12 mouse cellular contexts compared by ENCODE assay signal in the genomic region with DNA sequence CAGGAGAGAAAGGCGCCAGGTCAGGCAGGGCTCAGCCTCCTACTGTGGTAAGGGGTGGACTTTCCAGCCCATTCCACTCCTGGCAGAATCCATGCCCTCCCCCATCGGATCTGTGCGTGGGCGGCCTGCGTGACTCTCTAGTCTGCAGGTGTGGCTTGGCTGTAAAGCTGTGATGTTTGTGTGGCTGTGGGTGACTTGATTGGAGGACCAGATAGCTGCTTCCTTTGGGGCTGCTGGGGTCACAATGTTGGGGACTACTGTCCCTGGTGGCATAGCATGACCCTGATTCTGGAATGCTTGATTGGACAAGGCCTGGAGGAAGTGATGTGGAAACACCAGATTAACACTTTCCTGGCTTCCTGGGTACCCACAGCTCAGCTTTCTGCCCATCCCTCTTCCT. TPM values are rescaled to one million over a fixed set of nuclear protein-coding genes. Genes with fewer than 3 reads are reported as not detected.
A peak's percentile ranks its signal among the peaks of the same experiment; 100 is the strongest.
DNase-seq lines count a peak whose midpoint lies in the region; ATAC-seq lines count a peak whose summit lies in the region.
"Had no signal": no experiment of that assay in that cellular context is flagged by ENCODE, and none has a peak within 500 bp of the region (broad histone marks: within the 10 kb centered on the region; RNA-seq: fewer than 3 reads in every experiment).

No protein-coding gene starts in this region.

- 0 out of 2 replicates have a peak overlapping the region, but pooled peaks have one; percentile 62 for H3K4me2 ChIP-seq in embryonic facial prominence, embryonic 14.5 days (ENCODE audit: low read depth, low read length)
- H3K4me2 ChIP-seq in hindbrain, embryonic 16.5 days (ENCODE audit: low read length): peak overlapping the region; percentile 66
- peak overlapping the region; percentile 79 for H3K4me2 ChIP-seq in neural tube, embryonic 12.5 days (replicated peaks)
- H3K4me2 ChIP-seq: liver, embryonic 11.5 days had no signal

- H3K27ac ChIP-seq in embryonic facial prominence, embryonic 14.5 days (replicated peaks; ENCODE audit: low read depth, low read length): no peak overlapping the region
- peak overlapping the region; percentile 37; the same call in 1 of the 2 replicates for H3K27ac ChIP-seq in hindbrain, embryonic 16.5 days (ENCODE audit: low read depth, low read length)
- no peak overlapping the region for H3K27ac ChIP-seq in neural tube, embryonic 12.5 days
- H3K27ac ChIP-seq: intestine, embryonic 15.5 days; stomach, embryonic 15.5 days had no signal

- H3K36me3 ChIP-seq in embryonic facial prominence, embryonic 14.5 days (ENCODE audit: control insufficient read depth, insufficient read depth, low read length): no peaks in the 10 kb centered on the region
- no peaks in the 10 kb centered on the region for H3K36me3 ChIP-seq in hindbrain, embryonic 16.5 days (ENCODE audit: control insufficient read depth, insufficient read depth, low read length)
- no peaks in the 10 kb centered on the region for H3K36me3 ChIP-seq in neural tube, embryonic 12.5 days
- H3K36me3 ChIP-seq: intestine, embryonic 15.5 days; stomach, embryonic 15.5 days had no signal

- no peaks in the 10 kb centered on the region for H3K9me3 ChIP-seq in embryonic facial prominence, embryonic 14.5 days (ENCODE audit: control insufficient read depth, low read length)
- H3K9me3 ChIP-seq in hindbrain, embryonic 16.5 days (ENCODE audit: control insufficient read depth, low read length): no peaks in the 10 kb centered on the region
- no peaks in the 10 kb centered on the region for H3K9me3 ChIP-seq in neural tube, embryonic 12.5 days
- H3K9me3 ChIP-seq: intestine, embryonic 15.5 days; stomach, embryonic 15.5 days had no signal

- H3K4me1 ChIP-seq in embryonic facial prominence, embryonic 14.5 days (ENCODE audit: control insufficient read depth, insufficient read depth, low read length): no peaks in the 10 kb centered on the region; the same call in 1 of the 2 replicates
- peaks cover 7% of the 10 kb centered on the region for H3K4me1 ChIP-seq in hindbrain, embryonic 16.5 days (ENCODE audit: control insufficient read depth, insufficient read depth, low read depth, low read length)
- peaks cover 12% of the 10 kb centered on the region; the same call in 1 of the 2 replicates for H3K4me1 ChIP-seq in neural tube, embryonic 12.5 days
- H3K4me1 ChIP-seq: intestine, embryonic 15.5 days had no signal

- H3K9ac ChIP-seq in embryonic facial prominence, embryonic 14.5 days (ENCODE audit: low read depth, low read length): no peak overlapping the region
- H3K9ac ChIP-seq in hindbrain, embryonic 16.5 days (ENCODE audit: low read depth, low read length): peak overlapping the region; percentile 95
- peak overlapping the region; percentile 83; the same call in 1 of the 2 replicates for H3K9ac ChIP-seq in neural tube, embryonic 12.5 days
- H3K9ac ChIP-seq: intestine, embryonic 15.5 days; stomach, embryonic 15.5 days had no signal

- H3K27me3 ChIP-seq in embryonic facial prominence, embryonic 14.5 days (replicated peaks; ENCODE audit: control insufficient read depth, insufficient read depth, low read length): no peaks in the 10 kb centered on the region
- no peaks in the 10 kb centered on the region for H3K27me3 ChIP-seq in hindbrain, embryonic 16.5 days (replicated peaks; ENCODE audit: control insufficient read depth, insufficient read depth, low read length)
- H3K27me3 ChIP-seq in neural tube, embryonic 12.5 days (replicated peaks): 0 out of 2 replicates have a peak, but pooled peaks cover 5% of the 10 kb centered on the region

- no peak overlapping the region for H3K4me3 ChIP-seq in embryonic facial prominence, embryonic 14.5 days (ENCODE audit: low read depth, low read length)
- peak overlapping the region; percentile 71 for H3K4me3 ChIP-seq in hindbrain, embryonic 16.5 days (ENCODE audit: low read length)
- peak overlapping the region; percentile 63 for H3K4me3 ChIP-seq in neural tube, embryonic 12.5 days

- DNase-seq in cerebellum, adult 18-20 months: peak; percentile 44 to 47
- no peak for DNase-seq in cerebellum, adult 8-10 months
- DNase-seq in embryonic facial prominence, embryonic 14.5 days (ENCODE audit: low spot score): no peak
- DNase-seq in kidney, adult 8-10 months: no peak
- no peak for DNase-seq in embryo, embryonic 10.5 days (ENCODE audit: low spot score)
- DNase-seq in adrenal gland, postnatal 14 days: no peak
- DNase-seq: gastrocnemius, postnatal 25 days had no signal

- ATAC-seq in embryonic facial prominence, embryonic 14.5 days (ENCODE audit: low read depth): no peak
- 0 out of 2 replicates have a peak, but pooled peaks have one; percentile 9 for ATAC-seq in hindbrain, embryonic 16.5 days
- ATAC-seq in neural tube, embryonic 12.5 days (ENCODE audit: low FRiP score, low read depth): no peak
- ATAC-seq: intestine, embryonic 15.5 days had no signal

- WGBS in embryonic facial prominence, embryonic 14.5 days: 37% methylated on average over 5 of the region's 5 CpGs
- 30% methylated on average over 5 of the region's 5 CpGs for WGBS in hindbrain, embryonic 16.5 days
- 44% methylated on average over 5 of the region's 5 CpGs for WGBS in neural tube, embryonic 12.5 days

RNA-seq across cellular contexts. Expression of gene Iglon5, which starts 1.2 kb away (rescaled TPM):
- 0.56 and 0.75 TPM in 2 replicates for polyA plus RNA-seq in embryonic facial prominence, embryonic 14.5 days (2014; fragmentation: Nextera tagmentation; extraction: Ambion mirVana)
- 9.7 and 12.0 TPM in 2 replicates for polyA plus RNA-seq in hindbrain, embryonic 16.5 days (2015; fragmentation: Nextera tagmentation; extraction: Ambion mirVana)
- polyA plus RNA-seq in neural tube, embryonic 12.5 days (2016; fragmentation: Nextera tagmentation; extraction: Ambion mirVana): 4.0 and 4.5 TPM in 2 replicates
- 1.9 and 2.1 TPM in 2 replicates for total RNA-seq in adrenal gland, postnatal 14 days (2021)

RNA-seq across cellular contexts. Expression of gene 4931406B18Rik, which starts 17.1 kb away (rescaled TPM):
- polyA plus RNA-seq in embryonic facial prominence, embryonic 14.5 days (2014; fragmentation: Nextera tagmentation; extraction: Ambion mirVana): not detected in 2 replicates
- 0.07 and 0.11 TPM in 2 replicates for polyA plus RNA-seq in hindbrain, embryonic 16.5 days (2015; fragmentation: Nextera tagmentation; extraction: Ambion mirVana)
- not detected in 2 replicates for polyA plus RNA-seq in neural tube, embryonic 12.5 days (2016; fragmentation: Nextera tagmentation; extraction: Ambion mirVana)
- total RNA-seq in adrenal gland, postnatal 14 days (2021): not detected in 2 replicates
- total RNA-seq: gastrocnemius, postnatal 25 days had no signal
- polyA plus RNA-seq: intestine, embryonic 15.5 days; liver, embryonic 11.5 days; stomach, embryonic 15.5 days had no signal

RNA-seq across cellular contexts. Expression of gene Vsig10l, which starts 25.7 kb away (rescaled TPM):
- polyA plus RNA-seq in embryonic facial prominence, embryonic 14.5 days (2014; fragmentation: Nextera tagmentation; extraction: Ambion mirVana): 3.1 and 3.8 TPM in 2 replicates
- 20.4 and 26.1 TPM in 2 replicates for polyA plus RNA-seq in hindbrain, embryonic 16.5 days (2015; fragmentation: Nextera tagmentation; extraction: Ambion mirVana)
- polyA plus RNA-seq in neural tube, embryonic 12.5 days (2016; fragmentation: Nextera tagmentation; extraction: Ambion mirVana): 4.6 and 5.5 TPM in 2 replicates
- 2.3 and 3.2 TPM in 2 replicates for total RNA-seq in adrenal gland, postnatal 14 days (2021)

RNA-seq across cellular contexts. Expression of gene Gm45233, which starts 44.7 kb away (rescaled TPM):
- polyA plus RNA-seq in embryonic facial prominence, embryonic 14.5 days (2014; fragmentation: Nextera tagmentation; extraction: Ambion mirVana): 0.25 TPM in 1 of 2 replicates, not detected in the other
- 0.49 TPM in 1 of 2 replicates, not detected in the other for polyA plus RNA-seq in hindbrain, embryonic 16.5 days (2015; fragmentation: Nextera tagmentation; extraction: Ambion mirVana)
- 0.49 TPM in 1 of 2 replicates, not detected in the other for polyA plus RNA-seq in neural tube, embryonic 12.5 days (2016; fragmentation: Nextera tagmentation; extraction: Ambion mirVana)
- total RNA-seq in adrenal gland, postnatal 14 days (2021): 0.82 TPM in 1 of 2 replicates, not detected in the other

RNA-seq across cellular contexts. Expression of gene Etfb, which starts 44.8 kb away (rescaled TPM):
- 298 and 300 TPM in 2 replicates for polyA plus RNA-seq in embryonic facial prominence, embryonic 14.5 days (2014; fragmentation: Nextera tagmentation; extraction: Ambion mirVana)
- polyA plus RNA-seq in hindbrain, embryonic 16.5 days (2015; fragmentation: Nextera tagmentation; extraction: Ambion mirVana): 140 and 142 TPM in 2 replicates
- polyA plus RNA-seq in neural tube, embryonic 12.5 days (2016; fragmentation: Nextera tagmentation; extraction: Ambion mirVana): 166 and 188 TPM in 2 replicates
- total RNA-seq in adrenal gland, postnatal 14 days (2021): 1,201 and 1,373 TPM in 2 replicates

Comparison
In these comparisons a context has a peak if more than half of its experiments do, and no peak if none do; other contexts are left out.
1. DNase-seq: peak in cerebellum, adult 18-20 months (2 of 2); none in cerebellum, adult 8-10 months (single experiment), embryonic facial prominence, embryonic 14.5 days (single experiment), kidney, adult 8-10 months (0 of 2), embryo, embryonic 10.5 days (single experiment) and adrenal gland, postnatal 14 days (single experiment).
2. Peak in every context shown above with its lines, with median percentiles within 50 percentile points of each other: H3K4me2 ChIP-seq.